8 mouse cellular contexts compared by ENCODE assay signal in genomic region chr13:74808152-74808929, GRCm38 (mm10). TPM values are rescaled to one million over a fixed set of nuclear protein-coding genes. Genes with fewer than 3 reads are reported as not detected.
DNase-seq lines count a peak whose midpoint lies in the region; ATAC-seq and TF ChIP-seq lines count a peak whose summit lies in the region.

TSS of gene Cast (minus strand) at chr13:74808810.

- peak within 1 kb of the TSS; percentile 41 for H3K4me3 ChIP-seq in left cerebral cortex, adult 2 months
- peak within 1 kb of the TSS; percentile 82 for H3K4me3 ChIP-seq in intestine, embryonic 14.5 days (ENCODE audit: low read depth, low read length)
- peak within 1 kb of the TSS; percentile 82 for H3K4me3 ChIP-seq in liver, postnatal 0 days (ENCODE audit: low read depth, low read length)
- H3K4me3 ChIP-seq in neural tube, embryonic 12.5 days: peak within 1 kb of the TSS; percentile 58

- ATAC-seq in common myeloid progenitor, adult 5-6 weeks (replicated peaks; ENCODE audit: low read depth, poor library complexity, severe bottlenecking): peak; percentile 68
- peak; percentile 92 for ATAC-seq in intestine, embryonic 14.5 days (replicated peaks; ENCODE audit: low FRiP score, low TSS enrichment, low read depth)
- peak; percentile 85 for ATAC-seq in liver, postnatal 0 days
- peak; percentile 90 for ATAC-seq in neural tube, embryonic 12.5 days (ENCODE audit: low FRiP score, low read depth)

- no peaks in the 10 kb centered on the region for H3K27me3 ChIP-seq in intestine, embryonic 14.5 days (replicated peaks; ENCODE audit: control insufficient read depth, insufficient read depth, low read length)
- H3K27me3 ChIP-seq in liver, postnatal 0 days (ENCODE audit: insufficient read depth, low read length): no peaks in the 10 kb centered on the region
- H3K27me3 ChIP-seq in neural tube, embryonic 12.5 days (replicated peaks): no peaks in the 10 kb centered on the region

- peak within 1 kb of the TSS; percentile 47; the same call in 1 of the 2 replicates for H3K27ac ChIP-seq in left cerebral cortex, adult 2 months
- peak within 1 kb of the TSS; percentile 59 for H3K27ac ChIP-seq in intestine, embryonic 14.5 days (ENCODE audit: low read depth)
- peak within 1 kb of the TSS; percentile 96 for H3K27ac ChIP-seq in liver, postnatal 0 days (ENCODE audit: low read depth)
- H3K27ac ChIP-seq in neural tube, embryonic 12.5 days: no peak within 1 kb of the TSS

- peak; percentile 8 to 11 for DNase-seq in left cerebral cortex, adult 2 months (ENCODE audit: extremely low spot score in 1 of 2, low spot score in 2 of 2)
- DNase-seq in left cerebral cortex, adult 11 months (ENCODE audit: low spot score): no peak
- DNase-seq in gastrocnemius, postnatal 36 days: peak; percentile 54
- peak; percentile 87 for DNase-seq in intestine, embryonic 14.5 days (ENCODE audit: low spot score)
- DNase-seq in liver, postnatal 0 days: peak; percentile 75
- peak; percentile 56 to 61 for DNase-seq in thymus, adult 18-20 months

- WGBS in intestine, embryonic 14.5 days: 1% methylated on average over 36 of the region's 36 CpGs
- 2% methylated on average over 31 of the region's 36 CpGs for whole genome bisulfite sequencing in liver, postnatal 0 days (ENCODE audit: insufficient replicate concordance)
- WGBS in neural tube, embryonic 12.5 days: 2% methylated on average over 36 of the region's 36 CpGs

- intact Hi-C loops in left cerebral cortex, adult 2 months (cut with DNase I): no loop called here
- intact Hi-C loops in gastrocnemius, postnatal 36 days (cut with DNase I): loop anchor here (5.0 kb wide), 1 partner anchor 171 kb away; the partner anchor contains the start of gene Erap1

- H3K9me3 ChIP-seq in intestine, embryonic 14.5 days (ENCODE audit: control insufficient read depth, low read length): no peaks in the 10 kb centered on the region
- no peaks in the 10 kb centered on the region for H3K9me3 ChIP-seq in liver, postnatal 0 days (ENCODE audit: low read length)
- H3K9me3 ChIP-seq in neural tube, embryonic 12.5 days: no peaks in the 10 kb centered on the region

- 0 out of 2 replicates have a peak, but pooled peaks cover 3% of the 10 kb centered on the region for H3K4me1 ChIP-seq in intestine, embryonic 14.5 days (replicated peaks; ENCODE audit: control insufficient read depth, insufficient read depth, low read length)
- H3K4me1 ChIP-seq in liver, postnatal 0 days (ENCODE audit: insufficient read depth): peaks cover 7% of the 10 kb centered on the region
- H3K4me1 ChIP-seq in neural tube, embryonic 12.5 days: no peaks in the 10 kb centered on the region

- peak within 1 kb of the TSS; percentile 94 for H3K4me2 ChIP-seq in intestine, embryonic 14.5 days (ENCODE audit: low read length)
- peak within 1 kb of the TSS; percentile 76 for H3K4me2 ChIP-seq in liver, postnatal 0 days (ENCODE audit: low read depth, low read length)
- H3K4me2 ChIP-seq in neural tube, embryonic 12.5 days (replicated peaks): peak within 1 kb of the TSS; percentile 94

- TF ChIP-seq CTCF in left cerebral cortex, adult 2 months (IDR thresholded peaks at IDR 0.05): no peak
- TF ChIP-seq CTCF in liver, postnatal 0 days (IDR thresholded peaks at IDR 0.05; ENCODE audit: low read depth): no peak

- TF ChIP-seq EP300 in liver, postnatal 0 days (IDR thresholded peaks at IDR 0.05; ENCODE audit: low read depth): no peak

- H3K36me3 ChIP-seq in intestine, embryonic 14.5 days (ENCODE audit: control insufficient read depth, insufficient read depth, low read length): no peaks in the 10 kb centered on the region
- H3K36me3 ChIP-seq in liver, postnatal 0 days (replicated peaks; ENCODE audit: insufficient read depth, low read length): no peaks in the 10 kb centered on the region
- H3K36me3 ChIP-seq in neural tube, embryonic 12.5 days: no peaks in the 10 kb centered on the region

- peak within 1 kb of the TSS; percentile 69 for H3K9ac ChIP-seq in intestine, embryonic 14.5 days (ENCODE audit: low read length)
- H3K9ac ChIP-seq in liver, postnatal 0 days (replicated peaks): peak within 1 kb of the TSS; percentile 86
- H3K9ac ChIP-seq in neural tube, embryonic 12.5 days: peak within 1 kb of the TSS; percentile 70

RNA-seq across cellular contexts. Expression of gene Cast, which starts in this region (rescaled TPM):
- 10 to 100 TPM; 10.3 to 11.5 TPM for total RNA-seq in left cerebral cortex, adult 2 months (2021)
- 64.1 and 75.8 TPM in 2 replicates for total RNA-seq in common myeloid progenitor, adult 5-6 weeks (2017)
- total RNA-seq in gastrocnemius, postnatal 36 days (2021): 10 to 100 TPM; 85.2 to 87.1 TPM
- polyA plus RNA-seq in intestine, embryonic 14.5 days (2014; fragmentation: Nextera tagmentation; extraction: Ambion mirVana): 26.5 and 28.4 TPM in 2 replicates
- 19.9 and 24.5 TPM in 2 replicates for polyA plus RNA-seq in liver, postnatal 0 days (2015; fragmentation: Nextera tagmentation; extraction: Ambion mirVana)
- polyA plus RNA-seq in neural tube, embryonic 12.5 days (2016; fragmentation: Nextera tagmentation; extraction: Ambion mirVana): 14.4 and 18.2 TPM in 2 replicates
